Mouse (Mus musculus) adrenal gland, postnatal 14 days (tissue): ENCODE measurements around the gene Gm12794. TPM values are rescaled to one million over a fixed set of nuclear protein-coding genes. Genes with fewer than 3 reads are reported as not detected.
"Not testable (repeated sequence)": the region's sequence is repeated elsewhere in the genome, so short reads cannot be mapped to it uniquely, and the experiment has no call there.

ENCODE experiments used
- DNase-seq: peaks from one replicate; pipeline ENCODE4 v3.0.0; 2021; ENCODE audit warnings: mixed read lengths
- long read RNA-seq, 2 experiments: library from polyadenylated mRNA; stranded (forward); transcript quantifications; one replicate each; pipeline ENCODE4 v2.0.0; 2021
- total RNA-seq: library from RNA; stranded (reverse); gene quantifications from 2 replicates; pipeline ENCODE4 v1.2.3, GENCODE M21; 2021

Gene Gm12794
- total RNA-seq: not detected in 2 replicates
- long read RNA-seq, experiment 1: 0 reads
- long read RNA-seq, experiment 2: 0 reads

- not testable (repeated sequence) for DNase-seq
Observed at GRCm38 (mm10) chr4:101940107-101940506, at the start of gene Gm12794. Gene Gm12794, plus strand, starts transcription at chr4:101940407.

DNA sequence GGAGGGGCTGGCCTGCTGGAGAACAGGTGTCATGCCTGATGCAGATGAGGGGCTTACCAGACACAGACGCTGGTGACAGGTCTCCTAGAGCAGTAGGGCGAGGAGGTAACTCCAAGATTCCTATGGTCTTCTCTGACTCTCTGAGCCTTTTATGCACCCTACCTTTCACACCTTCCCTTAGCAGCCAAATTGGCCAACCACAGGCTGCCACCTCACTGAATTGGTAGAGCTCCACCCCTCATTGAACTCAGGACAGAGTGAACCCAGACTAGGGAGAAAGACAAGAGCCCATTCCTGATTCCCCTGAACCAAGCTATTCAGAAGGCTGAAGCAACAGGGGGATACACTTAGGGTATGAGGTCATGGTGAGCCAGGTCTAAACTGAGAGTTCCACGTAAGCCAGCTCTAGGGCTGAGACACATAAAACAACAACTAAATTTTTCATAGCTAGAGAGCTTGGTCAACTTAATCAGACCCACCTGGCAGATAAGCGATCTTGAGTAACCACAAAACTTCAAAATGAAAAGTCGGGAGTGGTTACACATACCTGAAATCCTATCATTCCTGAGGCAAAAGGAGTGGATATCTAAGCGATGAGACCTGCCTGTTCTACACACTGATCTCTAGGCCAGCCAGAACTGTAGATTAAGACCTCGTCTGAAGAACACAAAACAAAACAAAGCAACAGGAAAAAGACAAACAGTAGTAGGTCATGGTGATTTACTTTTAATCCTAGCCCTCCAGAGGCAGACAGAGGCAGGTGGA lies 46.4 kb upstream of the Gm12794 start, which contains the start of gene C130073F10Rik:
Gene C130073F10Rik (minus strand): TSS at position 134 of the 765 bp plus-strand sequence.
- DNase-seq: no peak

- not testable (repeated sequence) for DNase-seq
Observed at GRCm38 (mm10) chr4:101908821-101909220, 31.4 kb upstream of the Gm12794 start, which contains the start of gene Gm12800. Gene Gm12800, plus strand, starts transcription at chr4:101909121.

DNA sequence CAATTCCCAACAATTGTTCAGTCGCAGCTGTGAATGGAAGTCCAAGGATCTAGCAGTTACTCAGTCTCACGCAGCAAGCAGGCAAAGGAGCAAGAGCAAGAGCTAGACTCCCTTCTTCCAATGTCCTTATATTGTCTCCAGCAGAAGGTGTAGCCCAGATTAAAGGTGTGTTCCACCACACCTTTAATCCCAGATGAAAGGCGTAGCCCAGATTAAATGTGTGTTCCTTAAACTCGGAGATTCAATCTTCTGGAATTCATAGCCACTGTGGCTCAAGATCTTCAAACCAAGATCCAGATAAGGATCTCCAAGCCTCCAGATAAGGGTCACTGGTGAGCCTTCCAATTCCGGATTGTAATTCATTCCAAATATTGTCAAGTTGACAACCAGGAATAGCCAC lies 40.7 kb downstream of the Gm12794 start, which contains the start of gene Gm12790:
Gene Gm12790 (minus strand): TSS at position 101 of the 400 bp plus-strand sequence.
- DNase-seq: not testable (repeated sequence)

DNA sequence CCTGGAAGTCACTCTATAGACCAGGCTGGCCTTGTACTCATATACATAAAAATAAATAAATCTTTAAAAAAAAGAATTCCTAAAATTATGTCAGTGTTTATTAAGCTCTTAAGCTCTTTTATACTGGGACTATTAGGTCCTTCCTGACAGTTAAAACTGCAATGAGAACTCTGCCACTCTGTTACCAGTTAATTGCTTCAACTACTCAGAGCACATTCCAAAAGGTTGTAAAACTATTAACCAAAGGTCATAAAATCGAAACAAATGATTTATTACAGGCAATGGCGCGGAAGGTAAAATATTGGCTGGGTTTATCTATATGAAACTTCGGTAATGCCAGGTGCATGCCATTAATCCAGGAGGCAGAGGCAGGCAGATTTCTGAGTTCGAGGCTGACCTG lies 45.5 kb downstream of the Gm12794 start:
- no peak for DNase-seq

- DNase-seq: not testable (repeated sequence)
Observed at GRCm38 (mm10) chr4:101986326-101986725, 46.1 kb downstream of the Gm12794 start, which contains the start of gene Gm12789. Gene Gm12789, plus strand, starts transcription at chr4:101986626.

Other genes with a start within 250 kb of the Gm12794 start
- 16.5 and 17.0 TPM in 2 replicates for gene Lepr, start 223.0 kb upstream of the Gm12794 start, total RNA-seq
- not detected in 2 replicates for gene B020004J07Rik, start 96.4 kb upstream of the Gm12794 start, total RNA-seq
- not detected in 2 replicates for gene C130073F10Rik, start 46.6 kb upstream of the Gm12794 start, total RNA-seq
- not detected in 2 replicates for gene Gm12800, start 31.3 kb upstream of the Gm12794 start, total RNA-seq
- not detected in 2 replicates for gene Gm12790, start 40.6 kb downstream of the Gm12794 start, total RNA-seq
- not detected in 2 replicates for gene Gm12789, start 46.2 kb downstream of the Gm12794 start, total RNA-seq
- 10.2 and 14.5 TPM in 2 replicates for gene Pde4b, start 147.1 kb downstream of the Gm12794 start, total RNA-seq